Comparison of ENCODE assay signal across 13 mouse cellular contexts in the genomic region with DNA sequence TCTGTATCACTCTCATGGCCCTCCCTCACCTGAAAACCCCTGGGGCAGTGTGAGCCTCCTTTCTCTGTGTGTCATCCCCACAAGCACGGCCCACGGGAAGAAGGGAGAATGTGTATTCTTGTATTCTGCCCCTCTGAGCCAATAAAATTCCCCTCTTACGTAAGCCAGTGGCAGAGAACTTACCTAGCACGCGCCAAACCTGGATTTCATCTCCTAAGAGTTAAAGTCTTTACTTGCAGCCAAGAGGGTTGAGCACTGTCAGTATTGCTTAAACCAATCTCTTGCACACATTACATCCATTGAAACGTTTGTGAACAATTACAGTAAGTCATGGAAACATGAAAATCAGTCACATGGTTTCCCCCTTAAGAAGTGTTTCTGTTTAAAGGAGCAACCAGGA.
"Had no signal": no experiment of that assay in that cellular context is flagged by ENCODE, and none has a peak within 500 bp of the region (broad histone marks: within the 10 kb centered on the region; RNA-seq: fewer than 3 reads in every experiment).

No protein-coding gene starts in this region.

- DNase-seq: gastrocnemius, postnatal 14 days; gastrocnemius, postnatal 36 days; heart, adult 18-20 months; heart, postnatal 10 days; heart, postnatal 4 days; kidney, adult 11 months; kidney, adult 2 months; kidney, postnatal 10 days; kidney, postnatal 25 days; kidney, postnatal 4 days; liver; liver, embryonic 13.5 days; liver, postnatal 0 days had no signal
